Mouse (Mus musculus): Measurements from ENCODE around the gene Prkcz. TPM values are rescaled to one million over a fixed set of nuclear protein-coding genes. Genes with fewer than 3 reads are reported as not detected.
A peak's percentile ranks its signal among the peaks of the same experiment; 100 is the strongest.

Gene Prkcz
- total and polyA plus RNA-seq, 3 experiments: 0.16 to 11.8 (median 1.6) TPM

DNA sequence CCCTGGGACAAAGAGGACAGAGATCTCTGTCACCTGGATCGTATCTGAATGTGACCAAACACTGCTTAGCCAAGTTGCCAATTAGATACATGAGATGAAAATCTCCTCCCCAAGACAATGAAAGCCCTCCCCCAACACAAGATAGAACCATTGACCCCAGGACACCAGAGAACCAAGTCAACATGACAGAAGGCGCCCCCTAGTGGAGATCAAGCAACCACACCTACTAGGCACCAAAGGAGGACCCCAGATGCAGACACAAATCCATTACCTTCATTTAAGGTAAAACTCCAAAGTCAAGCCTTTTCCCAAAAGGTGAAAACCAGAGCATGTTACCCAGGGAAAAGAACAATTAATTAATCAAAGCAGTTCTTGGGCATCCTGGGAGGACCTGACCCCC is 3.6 kb downstream of the Prkcz start:
- Histone ChIP-seq H3K27ac (ENCODE audit: insufficient read depth, low read depth) (no peak overlapping the region), H3K9me3 (replicated peaks; ENCODE audit: low read length) (peaks cover 13% of the 10 kb centered on the region), H3K4me1 (ENCODE audit: control insufficient read depth in 1 of 2, insufficient read depth in 2 of 2) (peaks cover 16 to 18% of the 10 kb centered on the region in 2 experiments), H3K79me2 (replicated peaks; ENCODE audit: control insufficient read depth, extremely low read depth, insufficient read depth, poor library complexity, severe bottlenecking) (no peaks in the 10 kb centered on the region), H3K36me3 (replicated peaks in 1 of 2; ENCODE audit: control insufficient read depth in 1 of 2, insufficient read depth in 1 of 2, low read length in 1 of 2) (no peaks in the 10 kb centered on the region), H3K4me2 (ENCODE audit: insufficient read depth, low read depth, poor library complexity, severe bottlenecking) (no peak overlapping the region), H3K27me3 (replicated peaks) (peaks cover 39% of the 10 kb centered on the region), H3K9ac (ENCODE audit: insufficient read depth, low read depth) (no peak overlapping the region), H3K4me3 (replicated peaks in 1 of 3; ENCODE audit: low read depth in 2 of 3, low read length in 2 of 3, poor library complexity in 1 of 3) (no peak overlapping the region)
- in situ Hi-C loops (cut with MboI; ENCODE audit: low pct_ligation_motif_present, low pct_unique_long_range_greater_than_20kb, low sequenced_read_pairs): no loop called here
- TF ChIP-seq CTCF (conservative IDR thresholded peaks at IDR 0.05 in 1 of 2, IDR thresholded peaks at IDR 0.05 in 1 of 2; ENCODE audit: low read depth in 2 of 2, low read length in 2 of 2) (peak; percentile 29 to 67; a peak in 3 of 4 replicates), SIN3A (IDR thresholded peaks at IDR 0.05; ENCODE audit: low read length) (no peak), ETS1 (conservative IDR thresholded peaks at IDR 0.05; ENCODE audit: low read depth, low read length) (no peak), RAD21 (IDR thresholded peaks at IDR 0.05; ENCODE audit: low read depth, low read length) (peak; percentile 22), MEF2A (IDR thresholded peaks at IDR 0.05; ENCODE audit: borderline replicate concordance, low read depth, low read length) (no peak), HCFC1 (IDR thresholded peaks at IDR 0.05; ENCODE audit: low read depth, low read length) (no peak)
- DNase-seq (ENCODE audit: extremely low read depth): peak; percentile 46
- dilution Hi-C loops (cut with MboI; ENCODE audit: extremely low pct_ligation_motif_present, extremely low pct_unique_long_range_greater_than_20kb, low sequenced_read_pairs): no loop called here

DNA sequence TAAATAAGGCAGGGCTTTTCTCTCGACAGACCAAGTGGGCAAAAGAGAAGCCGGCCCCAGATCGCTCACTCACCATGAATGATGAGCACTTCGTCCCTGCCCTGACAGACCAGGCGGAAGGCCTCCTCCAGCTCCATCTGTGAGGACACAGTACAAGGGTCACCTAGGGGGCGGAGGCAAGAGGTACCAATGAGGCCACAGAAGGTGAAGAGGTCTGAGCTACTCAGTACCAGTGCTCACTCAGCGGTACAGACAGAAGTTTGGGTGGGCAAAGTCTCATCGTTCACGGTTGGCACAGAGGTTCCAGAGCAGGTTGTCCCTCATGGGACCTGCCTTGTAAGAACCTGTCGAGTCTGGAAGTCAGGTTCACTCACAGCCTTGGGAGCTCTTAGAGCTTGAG is 4.8 kb downstream of the Prkcz start:
- H3K9ac ChIP-seq (ENCODE audit: insufficient read depth, low read depth): no peak overlapping the region
- no peak overlapping the region for H3K4me3 ChIP-seq (replicated peaks in 1 of 3; ENCODE audit: low read depth in 2 of 3, low read length in 2 of 3, poor library complexity in 1 of 3)
- peaks cover 7% of the 10 kb centered on the region for H3K9me3 ChIP-seq (replicated peaks; ENCODE audit: low read length)
- no peak overlapping the region for H3K27ac ChIP-seq (ENCODE audit: insufficient read depth, low read depth)
- dilution Hi-C loops (cut with MboI; ENCODE audit: extremely low pct_ligation_motif_present, extremely low pct_unique_long_range_greater_than_20kb, low sequenced_read_pairs) (no loop called here), in situ Hi-C loops (cut with MboI; ENCODE audit: low pct_ligation_motif_present, low pct_unique_long_range_greater_than_20kb, low sequenced_read_pairs) (no loop called here)
- no peaks in the 10 kb centered on the region for H3K36me3 ChIP-seq (replicated peaks in 1 of 2; ENCODE audit: control insufficient read depth in 1 of 2, insufficient read depth in 1 of 2, low read length in 1 of 2)
- no peak for DNase-seq (ENCODE audit: extremely low read depth)
- H3K4me2 ChIP-seq (ENCODE audit: insufficient read depth, low read depth, poor library complexity, severe bottlenecking): no peak overlapping the region
- no peaks in the 10 kb centered on the region for H3K79me2 ChIP-seq (replicated peaks; ENCODE audit: control insufficient read depth, extremely low read depth, insufficient read depth, poor library complexity, severe bottlenecking)
- peaks cover 32% of the 10 kb centered on the region for H3K27me3 ChIP-seq (replicated peaks)
- TF ChIP-seq ZMIZ1 (IDR thresholded peaks at IDR 0.05; ENCODE audit: low read depth, low read length): no peak
- no peak for TF ChIP-seq MAZ (IDR thresholded peaks at IDR 0.05; ENCODE audit: low read depth, low read length)
- no peak for TF ChIP-seq SIN3A (IDR thresholded peaks at IDR 0.05; ENCODE audit: low read length)
- no peak for TF ChIP-seq BHLHE40 (IDR thresholded peaks at IDR 0.05; ENCODE audit: low read depth, low read length)
- TF ChIP-seq NELFE (IDR thresholded peaks at IDR 0.05; ENCODE audit: low read depth, low read length): no peak
- TF ChIP-seq GABPA (IDR thresholded peaks at IDR 0.05; ENCODE audit: insufficient replicate concordance, low read depth, low read length): no peak
- no peak for TF ChIP-seq EP300 (IDR thresholded peaks at IDR 0.05; ENCODE audit: low read length)
- TF ChIP-seq ELF1 (IDR thresholded peaks at IDR 0.05; ENCODE audit: low read depth, low read length): no peak
- no peak for TF ChIP-seq CTCF (conservative IDR thresholded peaks at IDR 0.05 in 1 of 2, IDR thresholded peaks at IDR 0.05 in 1 of 2; ENCODE audit: low read depth in 2 of 2, low read length in 2 of 2)
- TF ChIP-seq E2F4 (IDR thresholded peaks at IDR 0.05; ENCODE audit: insufficient replicate concordance, low read depth, low read length): no peak
- no peak for TF ChIP-seq ETS1 (conservative IDR thresholded peaks at IDR 0.05; ENCODE audit: low read depth, low read length)
- no peak for TF ChIP-seq POLR2A (IDR thresholded peaks at IDR 0.05; ENCODE audit: low read depth, low read length)
- no peak for TF ChIP-seq ZNF384 (IDR thresholded peaks at IDR 0.05; ENCODE audit: low read depth, low read length)
- TF ChIP-seq RAD21 (IDR thresholded peaks at IDR 0.05; ENCODE audit: low read depth, low read length): no peak
- no peak for TF ChIP-seq CHD1 (IDR thresholded peaks at IDR 0.05; ENCODE audit: low read depth, low read length)
- no peak for TF ChIP-seq MAFK (IDR thresholded peaks at IDR 0.05; ENCODE audit: insufficient replicate concordance, low read length)
- TF ChIP-seq RCOR1 (conservative IDR thresholded peaks at IDR 0.05; ENCODE audit: low read depth, low read length): no peak
- peaks cover 16 to 27% of the 10 kb centered on the region in 2 experiments for H3K4me1 ChIP-seq (ENCODE audit: control insufficient read depth in 1 of 2, insufficient read depth in 2 of 2)
